In the genomic region with DNA sequence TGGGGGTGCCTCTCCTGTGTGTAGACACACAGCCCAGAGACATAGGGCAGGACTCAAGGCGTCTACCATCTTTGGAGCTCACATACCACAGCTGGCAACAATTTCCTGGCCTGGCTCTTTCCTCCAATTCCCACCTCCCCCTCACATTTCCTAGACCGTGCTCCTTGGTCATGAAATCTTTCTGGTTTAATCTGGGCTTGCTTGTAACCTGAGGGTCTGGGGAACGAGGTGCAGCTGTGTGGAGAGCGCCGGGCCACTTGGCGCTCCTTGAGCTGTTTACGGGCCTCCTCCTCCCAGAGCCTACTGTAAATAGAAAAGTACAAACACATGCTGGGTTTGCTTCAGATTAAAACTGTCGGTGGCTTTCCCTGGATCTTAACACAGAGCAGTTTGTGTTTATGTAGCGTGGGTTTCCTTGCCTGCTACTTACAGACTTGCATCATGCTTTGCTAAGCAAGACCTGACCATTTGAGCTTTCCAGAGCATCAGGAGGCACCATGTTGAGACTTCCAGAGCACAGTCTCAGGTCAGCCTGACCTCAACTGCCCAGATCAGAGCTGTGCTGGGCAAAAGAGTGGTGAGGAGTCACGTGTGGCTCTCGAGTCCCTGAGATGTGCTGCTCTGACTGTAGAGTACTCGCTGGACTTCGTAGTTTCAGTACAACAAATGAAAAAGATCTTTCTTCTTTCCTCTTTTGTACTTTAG, we compare ENCODE assay signal across 12 mouse cellular contexts.
DNase-seq lines count a peak whose midpoint lies in the region; ATAC-seq and TF ChIP-seq lines count a peak whose summit lies in the region.
"Had no signal": no experiment of that assay in that cellular context is flagged by ENCODE, and none has a peak within 500 bp of the region (broad histone marks: within the 10 kb centered on the region; RNA-seq: fewer than 3 reads in every experiment).

No protein-coding gene starts in this region.

- H3K79me2 ChIP-seq in heart, adult 2 months (replicated peaks; ENCODE audit: control insufficient read depth, insufficient read depth, low read length), result no peaks in the 10 kb centered on the region

- TF ChIP-seq POLR2A in heart, adult 2 months (IDR thresholded peaks at IDR 0.05; ENCODE audit: insufficient read depth, low read depth, low read length), result no peak
- no peak for TF ChIP-seq POLR2A in thymus, adult 2 months (IDR thresholded peaks at IDR 0.05; ENCODE audit: control insufficient read depth, extremely low read depth, insufficient read depth, low read length, poor library complexity)

- H3K4me1 ChIP-seq in heart, adult 2 months (ENCODE audit: control insufficient read depth, insufficient read depth, low read length), result peaks cover 33% of the 10 kb centered on the region
- H3K4me1 ChIP-seq in lung, embryonic 14.5 days (ENCODE audit: insufficient read depth), result peaks cover 31% of the 10 kb centered on the region
- peaks cover 75% of the 10 kb centered on the region for H3K4me1 ChIP-seq in limb, embryonic 13.5 days
- H3K4me1 ChIP-seq in thymus, adult 2 months (replicated peaks; ENCODE audit: control insufficient read depth, insufficient read depth, low read length), result peaks cover 19% of the 10 kb centered on the region

- H3K9me3 ChIP-seq in lung, embryonic 14.5 days (ENCODE audit: low read depth, low read length), result no peaks in the 10 kb centered on the region
- no peaks in the 10 kb centered on the region for H3K9me3 ChIP-seq in limb, embryonic 13.5 days

- no peaks in the 10 kb centered on the region for H3K27me3 ChIP-seq in heart, adult 2 months (ENCODE audit: control insufficient read depth, insufficient read depth, low read length)
- H3K27me3 ChIP-seq in lung, embryonic 14.5 days (ENCODE audit: insufficient read depth, low read length), result no peaks in the 10 kb centered on the region
- no peaks in the 10 kb centered on the region for H3K27me3 ChIP-seq in limb, embryonic 13.5 days
- H3K27me3 ChIP-seq in thymus, adult 2 months (ENCODE audit: control insufficient read depth, insufficient read depth, low read length), result no peaks in the 10 kb centered on the region

- no peak for ATAC-seq in lung, embryonic 14.5 days (ENCODE audit: insufficient read depth)
- ATAC-seq in limb, embryonic 13.5 days (ENCODE audit: low FRiP score, low read depth), result peak; percentile 91
- ATAC-seq: CD4-positive, CD25-positive, alpha-beta regulatory T cell, adult 4 months; forebrain, embryonic 14.5 days; liver, postnatal 0 days had no signal

- peak overlapping the region; percentile 86 for H3K27ac ChIP-seq in heart, adult 2 months
- peak overlapping the region; percentile 58; the same call in 1 of the 2 replicates for H3K27ac ChIP-seq in lung, embryonic 14.5 days (ENCODE audit: low read depth)
- H3K27ac ChIP-seq in limb, embryonic 13.5 days, result peak overlapping the region; percentile 95
- no peak overlapping the region for H3K27ac ChIP-seq in thymus, adult 2 months (ENCODE audit: control insufficient read depth, insufficient read depth, low read length)

- TF ChIP-seq CTCF in heart, adult 2 months (IDR thresholded peaks at IDR 0.05), result no peak
- TF ChIP-seq CTCF in lung, embryonic 14.5 days (IDR thresholded peaks at IDR 0.05; ENCODE audit: low read depth), result no peak
- no peak for TF ChIP-seq CTCF in thymus, adult 2 months (IDR thresholded peaks at IDR 0.05; ENCODE audit: borderline replicate concordance, control insufficient read depth, extremely low read depth, insufficient read depth, low read length, poor library complexity)

- intact Hi-C loops in heart, adult 2 months (cut with DNase I), result no loop called here
- intact Hi-C loops in heart, postnatal 36 days (cut with DNase I), result no loop called here

- H3K4me3 ChIP-seq in heart, adult 2 months, result no peak overlapping the region
- H3K4me3 ChIP-seq in lung, embryonic 14.5 days (ENCODE audit: low read depth, low read length), result no peak overlapping the region
- no peak overlapping the region for H3K4me3 ChIP-seq in limb, embryonic 13.5 days
- H3K4me3 ChIP-seq in thymus, adult 2 months (ENCODE audit: control insufficient read depth, insufficient read depth, low read length), result no peak overlapping the region

- TF ChIP-seq EP300 in heart, adult 2 months (IDR thresholded peaks at IDR 0.05; ENCODE audit: insufficient read depth, low read depth, low read length), result no peak

- no peaks in the 10 kb centered on the region for H3K36me3 ChIP-seq in heart, adult 2 months (ENCODE audit: control insufficient read depth, insufficient read depth, low read length)
- no peaks in the 10 kb centered on the region for H3K36me3 ChIP-seq in lung, embryonic 14.5 days (ENCODE audit: insufficient read depth)
- H3K36me3 ChIP-seq in limb, embryonic 13.5 days, result no peaks in the 10 kb centered on the region
- no peaks in the 10 kb centered on the region for H3K36me3 ChIP-seq in thymus, adult 2 months (ENCODE audit: control insufficient read depth, insufficient read depth, low read length)

- no peak overlapping the region for H3K4me2 ChIP-seq in lung, embryonic 14.5 days
- peak overlapping the region; percentile 37; the same call in 1 of the 2 replicates for H3K4me2 ChIP-seq in limb, embryonic 13.5 days (replicated peaks)

- no peak for DNase-seq in heart, adult 2 months
- no peak for DNase-seq in heart, postnatal 36 days
- DNase-seq in lung, embryonic 14.5 days, result peak; percentile 49
- DNase-seq in lung, postnatal 14 days, result no peak
- peak; percentile 82 for DNase-seq in embryo, embryonic 11 days
- DNase-seq in thymus, adult 2 months, result no peak
- no peak for DNase-seq in layer of hippocampus, postnatal 36 days
- DNase-seq: heart, postnatal 14 days; liver, postnatal 0 days had no signal

- no peak overlapping the region for H3K9ac ChIP-seq in heart, adult 2 months (ENCODE audit: low read depth, low read length)
- no peak overlapping the region for H3K9ac ChIP-seq in lung, embryonic 14.5 days
- no peak overlapping the region for H3K9ac ChIP-seq in limb, embryonic 13.5 days
- H3K9ac ChIP-seq: liver, postnatal 0 days had no signal

- 71% methylated on average over 13 of the region's 13 CpGs for WGBS in heart, adult 2 months
- 48% methylated on average over 13 of the region's 13 CpGs for WGBS in lung, embryonic 14.5 days
- WGBS in limb, embryonic 13.5 days, result 13% methylated on average over 13 of the region's 13 CpGs
- 84% methylated on average over 13 of the region's 13 CpGs for WGBS in thymus, adult 2 months

Comparison
In these comparisons a context has a peak if more than half of its experiments do, and no peak if none do; other contexts are left out.
1. DNase-seq: peak in lung, embryonic 14.5 days (single experiment) and embryo, embryonic 11 days (single experiment); none in heart, adult 2 months (0 of 2), heart, postnatal 36 days (0 of 2), lung, postnatal 14 days (single experiment), thymus, adult 2 months (single experiment) and layer of hippocampus, postnatal 36 days (0 of 2).